ENCODE assay signal across 10 mouse cellular contexts in genomic region chr9:59551620-59552031, GRCm38 (mm10). TPM values are rescaled to one million over a fixed set of nuclear protein-coding genes. Genes with fewer than 3 reads are reported as not detected.
DNase-seq lines count a peak whose midpoint lies in the region; ATAC-seq lines count a peak whose summit lies in the region.
"Had no signal": no experiment of that assay in that cellular context is flagged by ENCODE, and none has a peak within 500 bp of the region (broad histone marks: within the 10 kb centered on the region; RNA-seq: fewer than 3 reads in every experiment).

No protein-coding gene starts in this region.

- no peak overlapping the region for H3K27ac ChIP-seq in kidney, embryonic 14.5 days (ENCODE audit: low read depth, low read length)
- H3K27ac ChIP-seq in heart, embryonic 15.5 days = peak overlapping the region; percentile 8; the same call in 1 of the 2 replicates
- H3K27ac ChIP-seq in liver, embryonic 12.5 days = no peak overlapping the region
- H3K27ac ChIP-seq: hindbrain, embryonic 12.5 days had no signal

- no peak for ATAC-seq in kidney, embryonic 14.5 days (ENCODE audit: low FRiP score, low TSS enrichment)
- ATAC-seq in heart, embryonic 15.5 days (replicated peaks; ENCODE audit: insufficient number of reproducible peaks, insufficient read depth, low FRiP score, low read depth) = peak; percentile 60
- ATAC-seq in liver, embryonic 12.5 days = no peak

- peak; percentile 29 for DNase-seq in kidney, adult 11 months
- DNase-seq in adrenal gland, postnatal 25 days = peak; percentile 55
- peak; percentile 38 to 67 for DNase-seq in lung, postnatal 4 days
- no peak for DNase-seq in thymus, postnatal 36 days
- DNase-seq in adipocyte (ENCODE audit: low spot score) = no peak
- DNase-seq: cerebellum, adult 9-10 months had no signal

- 0 out of 2 replicates have a peak, but pooled peaks cover under 1% of the 10 kb centered on the region for H3K36me3 ChIP-seq in kidney, embryonic 14.5 days (ENCODE audit: control insufficient read depth, insufficient read depth, low read length)
- peaks cover 13% of the 10 kb centered on the region; the same call in 1 of the 2 replicates for H3K36me3 ChIP-seq in heart, embryonic 15.5 days
- H3K36me3 ChIP-seq in liver, embryonic 12.5 days = peaks cover 13% of the 10 kb centered on the region

- no peak overlapping the region for H3K9ac ChIP-seq in kidney, embryonic 14.5 days (ENCODE audit: low read depth, low read length)
- H3K9ac ChIP-seq in heart, embryonic 15.5 days = no peak overlapping the region
- no peak overlapping the region for H3K9ac ChIP-seq in liver, embryonic 12.5 days
- H3K9ac ChIP-seq: hindbrain, embryonic 12.5 days had no signal

- no peak overlapping the region for H3K4me3 ChIP-seq in kidney, embryonic 14.5 days (ENCODE audit: low read length)
- H3K4me3 ChIP-seq in heart, embryonic 15.5 days = no peak overlapping the region
- H3K4me3 ChIP-seq in liver, embryonic 12.5 days = no peak overlapping the region
- H3K4me3 ChIP-seq: hindbrain, embryonic 12.5 days had no signal

- no peaks in the 10 kb centered on the region for H3K27me3 ChIP-seq in kidney, embryonic 14.5 days (ENCODE audit: control insufficient read depth, insufficient read depth, low read length)
- H3K27me3 ChIP-seq in heart, embryonic 15.5 days = no peaks in the 10 kb centered on the region
- no peaks in the 10 kb centered on the region for H3K27me3 ChIP-seq in liver, embryonic 12.5 days (replicated peaks)
- H3K27me3 ChIP-seq: hindbrain, embryonic 12.5 days had no signal

- no peaks in the 10 kb centered on the region for H3K9me3 ChIP-seq in kidney, embryonic 14.5 days (ENCODE audit: control insufficient read depth, low read length)
- no peaks in the 10 kb centered on the region for H3K9me3 ChIP-seq in heart, embryonic 15.5 days (replicated peaks)
- no peaks in the 10 kb centered on the region for H3K9me3 ChIP-seq in liver, embryonic 12.5 days (replicated peaks)
- H3K9me3 ChIP-seq: hindbrain, embryonic 12.5 days had no signal

- H3K4me2 ChIP-seq in kidney, embryonic 14.5 days (replicated peaks; ENCODE audit: low read depth, low read length) = no peak overlapping the region
- no peak overlapping the region for H3K4me2 ChIP-seq in heart, embryonic 15.5 days
- H3K4me2 ChIP-seq in liver, embryonic 12.5 days = no peak overlapping the region
- H3K4me2 ChIP-seq: hindbrain, embryonic 12.5 days had no signal

- H3K4me1 ChIP-seq in kidney, embryonic 14.5 days (ENCODE audit: control insufficient read depth, insufficient read depth, low read length) = no peaks in the 10 kb centered on the region
- H3K4me1 ChIP-seq in heart, embryonic 15.5 days (replicated peaks) = peaks cover 19% of the 10 kb centered on the region
- H3K4me1 ChIP-seq in liver, embryonic 12.5 days = no peaks in the 10 kb centered on the region
- H3K4me1 ChIP-seq: hindbrain, embryonic 12.5 days had no signal

- 75% methylated on average over 3 of the region's 3 CpGs for WGBS in kidney, embryonic 14.5 days
- 53% methylated on average over 3 of the region's 3 CpGs for WGBS in heart, embryonic 15.5 days
- WGBS in liver, embryonic 12.5 days (ENCODE audit: insufficient replicate concordance) = 58% methylated on average over 3 of the region's 3 CpGs

RNA-seq across cellular contexts. Expression of gene Tmem202, which starts 12.0 kb away (rescaled TPM):
- polyA plus RNA-seq in kidney, embryonic 14.5 days (2014; fragmentation: Nextera tagmentation; extraction: Ambion mirVana) = 0.19 TPM in 1 of 2 replicates, not detected in the other
- total RNA-seq in adrenal gland, postnatal 25 days (2021) = 3.5 and 5.0 TPM in 2 replicates
- polyA plus RNA-seq in heart, embryonic 15.5 days (2015; fragmentation: Nextera tagmentation; extraction: Ambion mirVana) = 0.13 and 0.19 TPM in 2 replicates
- polyA plus RNA-seq in liver, embryonic 12.5 days (2016; fragmentation: Nextera tagmentation; extraction: Ambion mirVana) = not detected in 2 replicates
- polyA plus RNA-seq: hindbrain, embryonic 12.5 days had no signal

RNA-seq across cellular contexts. Expression of gene Hexa, which starts 12.3 kb away (rescaled TPM):
- 47.3 and 58.1 TPM in 2 replicates for polyA plus RNA-seq in kidney, embryonic 14.5 days (2014; fragmentation: Nextera tagmentation; extraction: Ambion mirVana)
- 148 and 158 TPM in 2 replicates for total RNA-seq in adrenal gland, postnatal 25 days (2021)
- polyA plus RNA-seq in heart, embryonic 15.5 days (2015; fragmentation: Nextera tagmentation; extraction: Ambion mirVana) = 59.6 and 75.5 TPM in 2 replicates
- polyA plus RNA-seq in liver, embryonic 12.5 days (2016; fragmentation: Nextera tagmentation; extraction: Ambion mirVana) = 42.4 and 42.5 TPM in 2 replicates

RNA-seq across cellular contexts. Expression of gene Celf6, which starts 26.1 kb away (rescaled TPM):
- not detected in 2 replicates for polyA plus RNA-seq in kidney, embryonic 14.5 days (2014; fragmentation: Nextera tagmentation; extraction: Ambion mirVana)
- total RNA-seq in adrenal gland, postnatal 25 days (2021) = 4.0 and 5.3 TPM in 2 replicates
- 0.06 and 0.51 TPM in 2 replicates for polyA plus RNA-seq in heart, embryonic 15.5 days (2015; fragmentation: Nextera tagmentation; extraction: Ambion mirVana)
- polyA plus RNA-seq in liver, embryonic 12.5 days (2016; fragmentation: Nextera tagmentation; extraction: Ambion mirVana) = 0.11 TPM in 1 of 2 replicates, not detected in the other

Comparison
In these comparisons a context has a peak if more than half of its experiments do, and no peak if none do; other contexts are left out.
1. DNase-seq: peak in kidney, adult 11 months (single experiment), adrenal gland, postnatal 25 days (single experiment) and lung, postnatal 4 days (2 of 2); none in thymus, postnatal 36 days (0 of 2) and adipocyte (single experiment).